ENCODE assay signal across 9 mouse cellular contexts in genomic region chr17:29171001-29171772, GRCm38 (mm10). TPM values are rescaled to one million over a fixed set of nuclear protein-coding genes. Genes with fewer than 3 reads are reported as not detected.
A peak's percentile ranks its signal among the peaks of the same experiment; 100 is the strongest.
DNase-seq lines count a peak whose midpoint lies in the region; ATAC-seq lines count a peak whose summit lies in the region.
"Had no signal": no experiment of that assay in that cellular context is flagged by ENCODE, and none has a peak within 500 bp of the region (broad histone marks: within the 10 kb centered on the region; RNA-seq: fewer than 3 reads in every experiment).

No protein-coding gene starts in this region.

- no peaks in the 10 kb centered on the region for H3K27me3 ChIP-seq in forebrain, embryonic 15.5 days

- H3K4me1 ChIP-seq in forebrain, embryonic 15.5 days, result peaks cover 5% of the 10 kb centered on the region

- DNase-seq in MN1 (ENCODE audit: low spot score), result peak; percentile 88
- peak; percentile 64 for DNase-seq in c-Kit-positive CD71-positive TER-119-positive erythroid progenitor cells, embryonic 14.5 days (ENCODE audit: low spot score)
- DNase-seq in layer of hippocampus, postnatal 14 days (ENCODE audit: low spot score in 2 of 2), result peak; percentile 76 to 86
- DNase-seq in lung, postnatal 36 days, result peak; percentile 94
- DNase-seq in right cerebral cortex, postnatal 36 days (ENCODE audit: low spot score in 2 of 2), result peak; percentile 64 to 72
- DNase-seq in urinary bladder, postnatal 36 days (ENCODE audit: low spot score in 2 of 2), result peak; percentile 82 to 85

- no peak overlapping the region for H3K4me3 ChIP-seq in forebrain, embryonic 15.5 days
- H3K4me3 ChIP-seq: midbrain, embryonic 12.5 days had no signal

- H3K9me3 ChIP-seq in forebrain, embryonic 15.5 days, result no peaks in the 10 kb centered on the region
- H3K9me3 ChIP-seq: midbrain, embryonic 12.5 days had no signal

- no peak overlapping the region for H3K27ac ChIP-seq in forebrain, embryonic 15.5 days (replicated peaks)
- H3K27ac ChIP-seq: midbrain, embryonic 12.5 days had no signal

- no peak overlapping the region for H3K9ac ChIP-seq in forebrain, embryonic 15.5 days (replicated peaks)
- H3K9ac ChIP-seq: midbrain, embryonic 12.5 days had no signal

- 0 out of 2 replicates have a peak, but pooled peaks have one; percentile 29 for ATAC-seq in forebrain, embryonic 15.5 days (replicated peaks)
- ATAC-seq in hematopoietic stem cell, adult 5-6 weeks (replicated peaks in 1 of 2; ENCODE audit: insufficient read depth in 1 of 2, low FRiP score in 2 of 2, low TSS enrichment in 1 of 2, low read depth in 1 of 2, poor library complexity in 2 of 2, severe bottlenecking in 2 of 2), result peak; percentile 77 to 80

- H3K36me3 ChIP-seq in forebrain, embryonic 15.5 days, result no peaks in the 10 kb centered on the region
- H3K36me3 ChIP-seq: midbrain, embryonic 12.5 days had no signal

- no peak overlapping the region for H3K4me2 ChIP-seq in forebrain, embryonic 15.5 days (replicated peaks)
- H3K4me2 ChIP-seq: midbrain, embryonic 12.5 days had no signal

- WGBS in forebrain, embryonic 15.5 days, result 31% methylated on average over 14 of the region's 14 CpGs

RNA-seq across cellular contexts. Expression of gene Rab44, which starts 57.2 kb away (rescaled TPM):
- polyA plus RNA-seq in forebrain, embryonic 15.5 days (2015; fragmentation: Nextera tagmentation; extraction: Ambion mirVana), result 0.05 TPM in 1 of 2 replicates, not detected in the other
- 27.8 and 58.2 TPM in 2 replicates for total RNA-seq in hematopoietic stem cell, adult 5-6 weeks (2017)
- total RNA-seq in layer of hippocampus, postnatal 14 days (2021), result under 1 TPM; 0.12 to 0.26 TPM

Comparison
In these comparisons a context has a peak if more than half of its experiments do, and no peak if none do; other contexts are left out.
1. RNA of gene Rab44, which starts 57.2 kb away (total RNA-seq): 27.8 to 58.2 TPM in hematopoietic stem cell, adult 5-6 weeks; 0.12 to 0.26 TPM in layer of hippocampus, postnatal 14 days; every median in the first group is over 10 times any median in the second.
2. Peak in every context shown above with its lines, with median percentiles within 50 percentile points of each other: DNase-seq.